Mouse (Mus musculus): ENCODE measurements around the gene Rad51b.

Gene Rad51b

GRCm38 (mm10) chr12:79804776-79805524 lies 507.9 kb downstream of the Rad51b start:
- DNase-seq (ENCODE audit: low read depth) = no peak

GRCm38 (mm10) chr12:79806990-79807389 lies 509.9 kb downstream of the Rad51b start:
- DNase-seq (ENCODE audit: low read depth) = no peak

- no peak for DNase-seq (ENCODE audit: low read depth)
Observed at GRCm38 (mm10) chr12:79807410-79807847, 510.3 kb downstream of the Rad51b start.

GRCm38 (mm10) chr12:79807938-79808401 lies 510.9 kb downstream of the Rad51b start:
- no peak for DNase-seq (ENCODE audit: low read depth)

- DNase-seq (ENCODE audit: low read depth) = no peak
Observed at GRCm38 (mm10) chr12:79808426-79809398, 511.6 kb downstream of the Rad51b start.

- no peak for DNase-seq (ENCODE audit: low read depth)
Observed at GRCm38 (mm10) chr12:79809518-79809917, 512.4 kb downstream of the Rad51b start.

- DNase-seq (ENCODE audit: low read depth) = no peak
Observed at GRCm38 (mm10) chr12:79812422-79812821, 515.3 kb downstream of the Rad51b start.

- no peak for DNase-seq (ENCODE audit: low read depth)
Observed at GRCm38 (mm10) chr12:79812838-79813563, 515.9 kb downstream of the Rad51b start.

GRCm38 (mm10) chr12:79813566-79814305 lies 516.7 kb downstream of the Rad51b start:
- no peak for DNase-seq (ENCODE audit: low read depth)

- DNase-seq (ENCODE audit: low read depth) = no peak
Observed at GRCm38 (mm10) chr12:79814312-79815091, 517.4 kb downstream of the Rad51b start.

- no peak for DNase-seq (ENCODE audit: low read depth)
Observed at GRCm38 (mm10) chr12:79816241-79816640, 519.2 kb downstream of the Rad51b start.

- no peak for DNase-seq (ENCODE audit: low read depth)
Observed at GRCm38 (mm10) chr12:79820228-79820958, 523.3 kb downstream of the Rad51b start.

- DNase-seq (ENCODE audit: low read depth) = no peak
Observed at GRCm38 (mm10) chr12:79821901-79822300, 524.8 kb downstream of the Rad51b start.

- DNase-seq (ENCODE audit: low read depth) = no peak
Observed at GRCm38 (mm10) chr12:79822401-79822800, 525.3 kb downstream of the Rad51b start.

GRCm38 (mm10) chr12:79825922-79826321 lies 528.8 kb downstream of the Rad51b start:
- no peak for DNase-seq (ENCODE audit: low read depth)

- no peak for DNase-seq (ENCODE audit: low read depth)
Observed at GRCm38 (mm10) chr12:79827233-79827692, 530.2 kb downstream of the Rad51b start.

- no peak for DNase-seq (ENCODE audit: low read depth)
Observed at GRCm38 (mm10) chr12:79827735-79828134, 530.7 kb downstream of the Rad51b start.

- DNase-seq (ENCODE audit: low read depth) = no peak
Observed at GRCm38 (mm10) chr12:79830686-79831085, 533.6 kb downstream of the Rad51b start.

- no peak for DNase-seq (ENCODE audit: low read depth)
Observed at GRCm38 (mm10) chr12:79832611-79833010, 535.5 kb downstream of the Rad51b start.

- no peak for DNase-seq (ENCODE audit: low read depth)
Observed at GRCm38 (mm10) chr12:79835521-79835920, 538.4 kb downstream of the Rad51b start.
